Mouse (Mus musculus) C2C12 (cell line): ENCODE results near the gene Cab39l. TPM values are rescaled to one million over a fixed set of nuclear protein-coding genes. Genes with fewer than 3 reads are reported as not detected.

Experiments
- H3K27me3 ChIP-seq: one replicate; pipeline ENCODE4 v1.6.1; 2011; ENCODE audit not compliant: control insufficient read depth, insufficient read depth, insufficient read length
- H3K36me3 ChIP-seq: one replicate; pipeline ENCODE4 v1.6.1; 2011; ENCODE audit not compliant: control insufficient read depth, insufficient read depth
- H3K4me3 ChIP-seq: one replicate; pipeline ENCODE4 v1.5.1; 2011; ENCODE audit warnings: mild to moderate bottlenecking, control low read depth; ENCODE audit not compliant: poor library complexity, insufficient read depth, severe bottlenecking
- H3K79me2 ChIP-seq: one replicate; pipeline ENCODE4 v1.6.1; 2011; ENCODE audit not compliant: control insufficient read depth, insufficient read depth
- H3K79me3 ChIP-seq: one replicate; pipeline ENCODE4 v1.6.1; 2011; ENCODE audit warnings: low read depth, control low read depth
- H3ac ChIP-seq: one replicate; pipeline ENCODE3; 2011; ENCODE audit warnings: low read depth; ENCODE audit not compliant: control insufficient read depth, insufficient read length
- CEBPB ChIP-seq: IDR thresholded peaks from one replicate; pipeline ENCODE4 v1.6.1; 2011; ENCODE audit warnings: low read depth, mild to moderate bottlenecking, control low read depth, moderate library complexity
- CTCF ChIP-seq: IDR thresholded peaks from one replicate; pipeline ENCODE4 v1.5.1; 2011; ENCODE audit not compliant: control insufficient read depth, insufficient read depth, insufficient read length
- FOSL1 ChIP-seq: IDR thresholded peaks from one replicate; pipeline ENCODE4 v1.8.0; 2011; ENCODE audit warnings: mild to moderate bottlenecking, low read length; ENCODE audit not compliant: poor library complexity, insufficient read depth, severe bottlenecking
- MAX ChIP-seq: IDR thresholded peaks from one replicate; pipeline ENCODE4 v1.6.1; 2011; ENCODE audit warnings: mild to moderate bottlenecking, control low read depth
- MYOD1 ChIP-seq: IDR thresholded peaks from one replicate; pipeline ENCODE4 v1.6.1; 2011; ENCODE audit warnings: low read depth; ENCODE audit not compliant: control insufficient read depth, insufficient read length
- MYOG ChIP-seq: IDR thresholded peaks from one replicate; pipeline ENCODE4 v1.6.1; 2011; ENCODE audit not compliant: control insufficient read depth, insufficient read length; ENCODE audit errors: extremely low read depth
- USF1 ChIP-seq: IDR thresholded peaks from one replicate; pipeline ENCODE4 v1.6.1; 2011; ENCODE audit warnings: low read depth, mild to moderate bottlenecking, control low read depth, moderate library complexity
- polyA plus RNA-seq: library from polyadenylated mRNA; unstranded; fragments of >200 nt; fragmentation: generic; extraction: Trizol; gene quantifications from one replicate; pipeline ENCODE4 v1.2.1, GENCODE M21; 2012; ENCODE audit warnings: missing spikeins

The Cab39l gene
- polyA plus RNA-seq, 1 experiment = 10.9 TPM

GRCm38 (mm10) chr14:59546162-59546880, 105.5 kb downstream of the Cab39l start:
- H3K4me3 ChIP-seq = no peak overlapping the region
- H3K27me3 ChIP-seq = no peaks in the 10 kb centered on the region
- H3K79me2 ChIP-seq = no peaks in the 10 kb centered on the region
- no peaks in the 10 kb centered on the region for H3K79me3 ChIP-seq
- H3ac ChIP-seq = no peak overlapping the region
- no peaks in the 10 kb centered on the region for H3K36me3 ChIP-seq
- no peak for TF ChIP-seq MAX
- TF ChIP-seq CEBPB = no peak
- no peak for TF ChIP-seq CTCF
- TF ChIP-seq MYOG = no peak
- TF ChIP-seq MYOD1 = no peak
- TF ChIP-seq FOSL1 = no peak
- TF ChIP-seq USF1 = no peak

- Histone ChIP-seq H3K79me2 (no peaks in the 10 kb centered on the region), H3K27me3 (no peaks in the 10 kb centered on the region), H3K79me3 (no peaks in the 10 kb centered on the region), H3K36me3 (no peaks in the 10 kb centered on the region), H3K4me3 (no peak overlapping the region), H3ac (no peak overlapping the region)
- TF ChIP-seq FOSL1 (no peak), MYOD1 (no peak), CEBPB (no peak), USF1 (no peak), MYOG (no peak), MAX (no peak), CTCF (no peak)
Observed at GRCm38 (mm10) chr14:59547530-59547929, 106.8 kb downstream of the Cab39l start.

GRCm38 (mm10) chr14:59548532-59548931, 107.8 kb downstream of the Cab39l start:
- H3ac ChIP-seq = no peak overlapping the region
- H3K36me3 ChIP-seq = no peaks in the 10 kb centered on the region
- no peak for TF ChIP-seq MAX
- TF ChIP-seq USF1 = no peak
- no peak for TF ChIP-seq MYOD1
- TF ChIP-seq CTCF = no peak
- TF ChIP-seq FOSL1 = no peak
- H3K4me3 ChIP-seq = no peak overlapping the region
- no peaks in the 10 kb centered on the region for H3K79me2 ChIP-seq
- no peaks in the 10 kb centered on the region for H3K27me3 ChIP-seq
- H3K79me3 ChIP-seq = no peaks in the 10 kb centered on the region

- Histone ChIP-seq H3K79me3 (no peaks in the 10 kb centered on the region), H3K79me2 (no peaks in the 10 kb centered on the region), H3K4me3 (no peak overlapping the region), H3K36me3 (no peaks in the 10 kb centered on the region), H3K27me3 (no peaks in the 10 kb centered on the region), H3ac (no peak overlapping the region)
- TF ChIP-seq FOSL1 (no peak), MYOG (no peak), CEBPB (no peak), CTCF (no peak), MAX (no peak), USF1 (no peak), MYOD1 (no peak)
Observed at GRCm38 (mm10) chr14:59549106-59549505, 108.3 kb downstream of the Cab39l start.

- Histone ChIP-seq H3ac (no peak overlapping the region), H3K36me3 (no peaks in the 10 kb centered on the region), H3K4me3 (no peak overlapping the region), H3K79me2 (no peaks in the 10 kb centered on the region), H3K27me3 (no peaks in the 10 kb centered on the region), H3K79me3 (no peaks in the 10 kb centered on the region)
- TF ChIP-seq MYOD1 = no peak
- TF ChIP-seq CTCF = no peak
- TF ChIP-seq USF1 = no peak
- TF ChIP-seq MAX = no peak
- TF ChIP-seq FOSL1 = no peak
- no peak for TF ChIP-seq MYOG
- no peak for TF ChIP-seq CEBPB
Observed at GRCm38 (mm10) chr14:59550841-59551240, 110.1 kb downstream of the Cab39l start.

- no peaks in the 10 kb centered on the region for H3K79me3 ChIP-seq
- TF ChIP-seq MYOG (no peak), USF1 (no peak), CTCF (no peak), MAX (no peak), MYOD1 (no peak), FOSL1 (no peak), CEBPB (no peak)
- H3K36me3 ChIP-seq = no peaks in the 10 kb centered on the region
- no peak overlapping the region for H3K4me3 ChIP-seq
- H3K27me3 ChIP-seq = no peaks in the 10 kb centered on the region
- no peak overlapping the region for H3ac ChIP-seq
- H3K79me2 ChIP-seq = no peaks in the 10 kb centered on the region
Observed at GRCm38 (mm10) chr14:59551956-59552355, 111.2 kb downstream of the Cab39l start.
